Mouse (Mus musculus): ENCODE results near the gene Asb11.

Gene Asb11

DNA sequence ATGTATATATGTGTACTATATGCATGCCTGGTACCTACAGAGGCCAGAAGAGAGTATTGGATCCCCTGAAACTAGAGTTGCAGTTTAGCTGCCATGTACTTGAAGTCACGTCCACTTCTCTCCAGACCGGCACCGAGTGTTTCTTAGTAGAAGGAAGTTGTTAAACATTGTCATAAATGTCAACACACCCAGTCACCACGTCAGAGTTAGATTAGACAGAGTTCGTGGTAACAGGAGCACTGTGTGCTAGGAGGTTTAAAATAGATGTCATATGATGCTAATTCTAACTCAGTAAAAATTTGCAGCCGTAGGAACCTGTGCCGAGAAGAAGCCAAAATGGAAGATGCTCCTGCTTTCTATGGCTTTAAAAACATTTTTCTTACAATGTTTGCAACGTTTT is at the start of gene Asb11:
Asb11 (plus strand) TSS at position 286 of the 400 bp plus-strand sequence.
- DNase-seq, result no peak

DNA sequence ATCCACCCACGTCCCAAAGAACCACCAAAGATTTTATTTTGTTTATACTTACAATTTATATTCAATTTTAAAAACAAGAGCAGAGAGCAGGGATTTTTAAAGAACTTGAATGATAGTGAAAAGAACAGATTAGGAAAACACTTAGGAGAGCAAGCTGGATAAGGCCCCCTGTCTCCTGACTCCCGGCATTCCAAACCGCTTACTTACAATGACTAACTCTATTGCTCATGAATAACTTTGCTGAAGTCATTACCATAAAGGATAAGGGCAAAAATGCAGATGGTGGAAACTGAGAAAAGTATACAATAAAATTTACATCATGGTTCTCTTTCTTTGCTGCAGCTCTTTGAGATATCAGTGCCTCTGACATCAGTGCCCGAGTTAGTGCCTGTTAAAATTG is 42.7 kb upstream of the Asb11 start:
- DNase-seq, result no peak

DNA sequence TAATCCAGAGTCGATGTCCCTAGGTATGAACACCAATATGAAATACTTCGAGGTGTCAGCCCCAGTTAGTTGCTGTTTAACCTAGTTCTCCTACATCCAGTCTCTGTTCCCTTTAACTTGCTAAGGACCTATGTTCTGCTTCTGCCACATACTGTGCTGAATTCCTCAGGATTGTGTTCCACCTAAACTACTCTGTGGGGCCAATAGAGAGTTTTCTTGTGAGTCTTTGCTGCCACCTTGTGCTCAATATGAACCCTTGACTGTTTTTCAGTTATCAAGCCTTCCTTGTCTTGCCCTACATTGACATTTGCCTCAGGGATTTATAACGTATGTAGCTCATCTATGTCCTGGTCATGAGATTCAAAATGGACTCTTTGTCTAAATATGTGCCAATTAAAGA is 38.3 kb upstream of the Asb11 start:
- no peak for DNase-seq

DNA sequence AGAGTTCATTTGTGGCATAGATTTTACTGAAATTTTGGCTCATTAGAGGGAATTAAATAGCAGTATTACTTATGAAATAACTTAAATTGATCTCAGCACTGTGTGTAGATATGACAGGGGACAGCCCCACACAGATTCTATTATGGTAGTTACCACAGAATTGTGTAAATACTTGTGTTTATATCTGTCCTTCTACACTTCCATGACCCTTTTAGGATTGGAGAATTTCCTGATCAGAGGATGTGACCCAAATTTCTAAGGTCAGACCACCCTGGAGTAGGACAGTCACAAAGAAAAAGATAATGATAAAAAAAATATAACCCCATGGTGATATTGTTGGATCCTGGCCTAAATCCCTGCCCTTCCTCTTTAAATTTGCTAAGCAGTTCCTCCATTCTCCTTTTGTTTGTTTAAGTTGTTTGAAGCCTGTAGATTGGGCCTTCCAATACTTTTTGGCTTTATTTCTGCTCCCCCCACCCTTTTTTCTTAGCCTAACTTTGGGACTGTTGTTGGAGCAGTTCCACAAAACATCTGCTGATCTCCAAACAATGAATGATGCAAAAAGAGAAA is 31.6 kb upstream of the Asb11 start:
- DNase-seq, result no peak

DNA sequence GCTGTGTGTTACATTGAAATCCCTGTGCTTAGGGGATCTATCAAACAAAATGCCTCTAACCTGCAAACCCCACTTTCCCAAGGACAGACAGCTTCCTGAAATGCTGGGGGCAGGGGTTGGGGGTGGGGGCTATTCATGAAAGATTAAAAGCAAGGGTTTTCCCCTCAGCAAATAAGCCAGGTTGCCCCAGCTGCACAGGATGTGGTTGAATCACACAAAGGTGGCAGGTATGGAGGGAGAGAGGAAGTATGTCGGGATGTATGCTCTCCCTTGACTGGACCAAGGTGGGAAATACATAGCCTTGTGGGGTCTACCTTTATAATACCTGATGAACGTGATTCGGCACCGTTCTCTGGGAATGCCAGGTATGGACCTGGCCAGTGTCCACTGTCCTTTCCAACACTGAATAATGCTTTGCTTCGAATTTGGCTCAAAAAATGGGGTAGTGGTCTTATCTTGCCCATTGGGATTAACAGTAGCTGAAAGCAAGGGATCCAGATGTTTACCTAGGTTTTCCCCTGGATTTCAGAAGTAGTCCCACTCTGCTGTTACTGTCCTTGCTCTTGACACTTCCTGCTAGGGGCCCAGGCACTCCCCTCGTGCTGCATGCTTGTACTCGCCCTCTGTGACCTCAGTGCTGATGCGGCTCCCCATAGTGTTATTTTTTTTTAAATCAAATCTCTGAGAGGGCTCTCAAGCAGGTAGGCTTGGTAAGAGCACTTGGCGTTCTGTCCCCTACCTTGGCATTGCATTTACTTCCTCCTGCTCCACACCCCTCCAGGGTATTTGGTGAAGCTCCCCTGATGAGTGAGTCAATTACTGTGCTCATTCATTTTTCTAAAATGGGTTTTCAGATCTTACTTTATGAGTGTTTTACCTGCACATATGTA is 30.4 kb upstream of the Asb11 start:
- DNase-seq, result no peak

DNA sequence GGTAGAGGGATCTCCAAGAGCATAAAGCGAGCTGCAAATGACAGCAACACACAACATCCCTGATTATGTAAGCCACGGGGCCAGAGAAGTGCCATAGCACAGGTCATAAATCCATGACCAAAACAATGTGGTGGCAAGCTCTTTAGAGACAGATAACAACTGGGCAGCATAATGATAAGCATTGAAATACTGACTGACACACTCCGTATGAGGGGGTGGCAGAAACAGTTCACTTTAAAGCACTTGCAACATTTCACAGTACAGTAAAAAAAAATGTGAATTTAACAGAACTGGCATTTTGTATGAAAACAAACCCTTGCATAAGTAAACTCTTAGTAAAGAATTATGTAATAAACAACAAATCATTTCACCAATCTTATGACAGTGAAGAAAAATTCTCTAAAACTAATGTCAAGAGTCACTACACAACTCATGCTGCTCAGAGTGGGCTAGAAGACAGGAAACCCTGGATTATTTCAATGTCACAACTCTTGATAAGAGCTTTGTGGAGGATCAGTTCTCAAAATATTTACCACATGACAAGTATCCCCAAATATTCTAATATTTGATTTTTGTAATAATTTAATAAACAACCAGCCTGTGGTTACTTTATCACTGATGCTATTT is 28.4 kb upstream of the Asb11 start:
- DNase-seq, result no peak

DNA sequence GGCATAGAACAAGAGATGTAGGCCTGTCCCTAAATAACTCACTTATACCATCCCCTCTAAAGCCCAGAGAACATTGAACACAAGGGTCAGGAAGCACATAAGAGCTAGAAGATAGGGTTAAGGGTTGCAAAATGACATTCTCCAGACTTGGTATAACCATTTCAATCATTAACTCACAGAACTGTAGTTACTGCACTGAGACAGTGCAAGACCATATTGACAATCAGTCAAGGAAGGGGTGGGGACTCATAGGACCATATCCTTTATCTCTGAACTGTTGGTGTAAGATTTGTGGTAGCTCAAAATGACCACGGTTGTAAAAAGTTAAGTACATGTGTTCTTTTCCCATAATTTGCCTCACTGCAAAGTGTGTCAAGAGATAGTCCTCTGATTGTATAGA is 26.2 kb upstream of the Asb11 start:
- DNase-seq, result no peak

DNA sequence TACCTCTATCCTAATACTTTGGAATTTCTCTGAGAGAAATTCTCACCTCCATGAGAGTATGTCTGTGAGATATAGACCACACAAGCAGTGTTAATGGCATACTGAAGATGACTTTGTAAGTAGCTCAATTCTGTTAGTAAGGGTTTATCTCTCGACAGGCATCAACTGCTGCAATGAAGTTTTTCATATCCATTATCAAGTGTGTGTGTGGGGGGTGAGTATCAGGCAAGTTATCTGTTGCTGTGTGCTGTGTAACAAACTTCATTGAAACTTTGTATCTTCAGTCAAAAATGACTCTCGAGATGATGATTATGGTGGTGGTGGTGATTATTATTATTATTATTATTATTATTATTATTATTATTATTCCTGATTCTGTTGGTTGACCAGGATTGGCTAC is 20.0 kb upstream of the Asb11 start:
- no peak for DNase-seq

DNA sequence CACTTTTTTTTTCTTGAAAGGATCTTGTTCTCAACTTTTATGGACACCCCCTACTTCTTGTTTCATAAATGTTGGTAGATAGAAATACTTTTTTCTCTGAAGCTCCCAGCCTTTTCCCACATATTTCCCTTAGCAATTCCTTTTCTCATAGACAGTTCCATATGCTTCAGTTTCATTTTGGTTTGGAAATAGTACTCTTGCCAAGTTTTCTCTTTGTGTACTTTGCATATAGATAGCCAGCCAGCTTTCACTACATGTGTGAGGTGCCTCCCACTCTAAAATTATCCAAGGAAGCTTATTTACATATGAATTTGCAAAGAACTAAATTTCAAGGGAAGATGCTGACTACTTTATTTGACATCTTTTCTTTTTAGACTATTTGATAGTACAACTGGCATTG is 18.8 kb upstream of the Asb11 start:
- no peak for DNase-seq

DNA sequence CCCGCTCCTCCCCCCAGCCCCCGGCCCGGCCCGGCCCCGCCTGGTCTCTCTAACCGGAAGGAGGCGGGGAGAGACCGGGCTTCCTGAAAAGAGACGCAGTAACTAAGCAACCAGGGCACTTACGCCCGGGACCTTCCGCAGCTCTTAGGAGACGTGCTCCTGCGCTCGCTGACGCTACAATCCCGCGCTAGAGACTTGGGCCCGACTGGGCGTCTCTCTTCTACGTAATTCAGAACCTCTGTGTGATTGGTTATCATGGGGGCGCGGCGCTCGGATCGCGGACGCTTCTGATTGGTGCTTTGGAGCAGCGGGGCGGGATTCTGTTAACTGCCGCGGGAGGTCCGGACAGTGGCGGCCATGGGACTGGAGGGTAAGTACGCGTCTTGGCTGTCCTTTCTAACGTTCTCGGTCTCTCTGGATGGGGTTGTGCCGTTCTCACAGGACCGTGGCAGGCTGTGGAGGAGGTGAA is 17.3 kb upstream of the Asb11 start, which contains the start of gene Piga:
Piga (plus strand) TSS at position 317 of the 469 bp plus-strand sequence.
- DNase-seq, result peak; percentile 93

DNA sequence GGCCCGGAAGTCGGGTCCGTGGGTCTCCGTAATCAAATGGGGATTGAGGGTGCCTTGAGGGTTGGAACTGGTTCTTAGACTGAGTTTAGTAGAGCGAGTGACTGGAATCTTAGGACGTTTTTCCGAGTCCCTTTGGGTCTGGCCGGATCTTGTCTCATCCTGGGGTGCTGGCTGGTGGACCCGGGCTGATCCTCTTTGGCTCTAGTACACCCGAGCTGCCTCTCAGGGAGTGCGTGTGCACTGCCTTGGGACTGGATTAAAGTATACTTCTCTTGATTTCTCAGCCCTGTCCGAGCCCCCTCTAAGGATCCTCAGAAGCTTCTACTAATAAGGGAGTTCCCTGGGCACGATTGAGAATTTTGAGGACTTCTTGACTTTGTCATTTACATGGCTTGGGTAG is 16.8 kb upstream of the Asb11 start:
- DNase-seq, result no peak

DNA sequence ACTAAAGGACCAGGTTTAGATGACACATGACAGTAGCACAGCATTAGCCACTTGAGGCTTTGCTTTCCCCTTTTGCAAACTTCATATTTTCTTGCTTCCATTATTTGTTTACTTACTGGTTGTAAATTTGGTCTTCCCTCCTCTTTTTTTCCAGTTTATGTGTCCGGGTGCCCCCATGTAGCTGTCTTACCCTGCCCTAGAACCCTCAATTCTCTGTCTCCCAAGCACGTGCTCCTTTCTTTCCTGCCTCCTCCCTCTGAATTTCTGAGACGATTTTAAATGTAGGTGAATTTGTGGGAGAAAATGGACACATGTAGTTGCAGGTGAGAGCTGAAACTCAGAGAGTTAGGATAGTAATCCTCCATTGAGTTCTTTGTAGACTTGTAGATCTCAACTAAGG is 16.3 kb upstream of the Asb11 start:
- DNase-seq, result no peak

DNA sequence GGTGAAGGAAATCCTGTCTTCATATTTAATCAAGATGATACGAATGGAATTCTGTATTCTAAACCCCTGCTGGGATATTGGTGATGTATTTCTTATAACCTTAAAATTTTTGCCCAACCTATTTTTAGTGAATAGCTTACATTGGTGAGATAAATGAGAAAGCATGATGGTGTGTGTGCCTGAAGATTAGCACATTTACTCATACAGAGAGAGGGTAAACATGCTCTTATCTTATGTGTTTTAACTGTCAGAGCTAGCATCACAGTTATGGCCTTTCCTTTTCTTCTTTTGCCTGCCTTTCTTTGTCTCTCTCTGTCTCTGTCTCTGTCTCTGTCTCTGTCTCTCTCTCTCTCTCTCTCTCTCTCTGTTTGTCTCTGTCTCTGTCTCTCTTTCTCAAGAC is 12.0 kb upstream of the Asb11 start:
- no peak for DNase-seq

DNA sequence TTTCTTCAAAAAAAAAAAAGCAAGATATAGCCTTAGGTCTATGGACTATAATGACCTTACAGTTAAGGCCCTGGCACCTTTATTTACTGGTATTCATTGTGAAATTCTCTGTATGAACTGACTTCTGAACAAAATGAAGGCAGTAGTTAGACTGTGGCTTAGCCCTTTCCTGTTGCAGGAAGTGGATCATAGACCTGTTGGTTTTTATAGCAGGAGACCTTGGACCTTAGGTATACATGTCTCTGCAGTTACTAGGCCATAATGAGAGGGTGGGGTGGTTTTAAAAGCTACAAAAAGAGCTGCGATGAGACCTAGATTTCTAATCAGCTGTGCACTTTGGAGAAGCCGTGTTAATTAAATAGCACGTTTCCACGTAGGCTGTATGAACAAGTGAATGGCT is 9.5 kb upstream of the Asb11 start:
- DNase-seq, result no peak

DNA sequence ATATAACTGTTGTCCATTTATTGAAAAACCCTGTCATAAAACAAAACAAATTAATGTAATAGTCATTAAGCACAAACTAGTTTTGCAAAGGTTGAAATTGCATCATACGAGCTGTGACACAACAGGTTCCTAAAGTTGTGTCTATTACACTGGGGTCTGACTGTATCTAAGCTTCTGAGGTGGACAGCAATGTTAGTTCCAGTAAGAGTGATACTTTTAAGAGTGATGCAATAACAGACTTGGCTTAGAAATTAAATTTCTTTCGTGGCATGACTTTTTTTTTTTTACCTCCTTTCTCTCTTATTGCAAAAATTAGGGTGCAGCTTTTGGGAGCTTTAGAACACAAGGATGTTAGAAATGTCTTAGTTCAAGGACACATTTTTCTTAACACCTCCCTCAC is 8.6 kb upstream of the Asb11 start:
- no peak for DNase-seq

DNA sequence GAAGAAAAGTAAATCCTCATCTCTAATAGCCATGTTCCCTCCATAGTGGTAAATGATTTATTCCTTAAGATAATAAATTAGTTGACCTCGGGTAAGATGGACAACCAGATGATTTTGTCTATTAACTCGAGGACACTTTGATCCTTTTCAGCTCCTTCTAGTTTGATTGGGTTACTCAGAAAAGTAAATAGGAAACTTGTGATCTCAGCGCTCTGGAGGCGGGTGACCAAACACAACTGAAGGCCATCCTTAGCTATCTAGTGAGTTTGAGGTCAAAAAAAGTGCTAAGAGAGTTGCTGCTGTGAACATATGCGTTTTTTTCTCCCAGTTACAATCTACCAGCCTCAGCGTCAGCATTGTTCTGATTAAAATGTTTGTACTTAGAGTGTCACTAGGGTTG is 6.2 kb upstream of the Asb11 start:
- DNase-seq, result no peak

DNA sequence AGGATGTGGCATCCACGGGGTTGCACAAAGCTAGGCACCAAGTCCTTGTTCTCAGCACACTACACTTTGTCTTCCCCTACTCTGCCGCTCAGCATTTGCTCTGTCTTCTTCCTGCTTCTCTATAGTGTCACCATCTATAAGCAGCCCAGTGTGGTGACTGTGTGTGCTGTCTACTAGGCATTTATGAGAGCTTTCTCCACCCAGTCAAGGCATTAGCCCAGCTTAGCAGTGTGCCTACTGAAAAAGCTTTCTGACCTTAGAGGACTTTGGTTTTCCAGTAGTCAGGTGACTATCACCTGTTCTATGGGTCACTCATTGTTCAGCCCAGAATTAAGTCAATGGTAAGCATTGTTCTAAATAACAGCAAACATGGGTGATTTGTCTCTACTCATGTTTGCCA is 5.7 kb upstream of the Asb11 start:
- DNase-seq, result no peak

DNA sequence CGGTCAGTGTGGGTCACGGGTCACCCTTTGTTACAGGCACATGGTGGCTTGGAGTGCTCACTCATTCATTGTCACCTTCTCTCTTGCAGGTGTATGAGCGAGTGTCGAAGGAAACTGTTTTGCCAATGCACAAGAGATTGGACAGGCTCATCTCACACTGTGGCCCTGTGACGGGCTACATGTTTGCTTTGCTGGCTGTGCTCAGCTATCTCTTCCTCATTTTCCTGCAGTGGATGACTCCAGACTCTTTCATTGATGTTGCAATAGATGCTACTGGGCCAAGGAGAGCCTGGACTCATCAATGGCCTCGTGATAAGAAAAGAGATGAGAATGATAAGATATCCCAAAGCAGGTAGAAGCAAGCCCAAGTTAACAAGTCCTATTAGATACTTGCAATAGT is 5.3 kb upstream of the Asb11 start:
- no peak for DNase-seq

DNA sequence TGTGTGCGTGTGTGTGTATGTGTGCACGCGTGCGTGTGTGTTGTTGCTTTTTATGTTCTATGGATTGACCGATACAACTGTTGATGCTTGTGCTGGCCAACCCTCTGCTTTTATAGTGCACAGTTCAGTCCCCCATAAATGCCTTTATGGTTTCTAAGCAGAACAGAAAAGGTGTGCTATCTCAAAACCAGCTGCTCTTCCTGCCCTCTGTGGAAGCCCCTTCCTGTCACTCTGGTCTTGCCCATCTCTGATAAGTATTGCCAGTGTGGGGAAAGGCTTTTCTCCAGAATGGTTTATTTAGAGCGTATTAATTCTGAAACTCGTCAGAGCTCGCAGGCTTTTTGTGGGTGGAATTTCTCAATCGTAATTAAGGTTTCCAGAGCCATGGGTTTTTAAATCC is 4.1 kb upstream of the Asb11 start:
- no peak for DNase-seq

DNA sequence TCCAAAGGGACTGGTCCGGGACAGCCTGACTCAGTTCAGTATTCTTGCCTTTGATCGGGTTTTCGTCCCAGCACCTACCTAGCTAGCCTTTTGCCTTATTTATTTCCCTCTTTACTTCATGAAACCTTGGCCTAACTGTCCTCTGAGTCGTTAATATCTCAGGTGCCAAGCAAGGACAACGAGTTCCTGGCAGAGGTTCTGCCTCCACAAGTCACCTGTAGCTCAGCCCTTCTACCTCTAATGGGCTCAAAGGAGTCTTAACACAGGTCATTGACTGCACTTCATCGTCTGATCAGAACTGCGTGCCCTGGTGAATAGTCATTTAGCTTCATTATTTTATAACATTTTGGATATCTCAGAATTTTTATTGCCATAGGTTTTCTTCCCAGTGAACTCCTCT is 2.7 kb downstream of the Asb11 start:
- no peak for DNase-seq

DNA sequence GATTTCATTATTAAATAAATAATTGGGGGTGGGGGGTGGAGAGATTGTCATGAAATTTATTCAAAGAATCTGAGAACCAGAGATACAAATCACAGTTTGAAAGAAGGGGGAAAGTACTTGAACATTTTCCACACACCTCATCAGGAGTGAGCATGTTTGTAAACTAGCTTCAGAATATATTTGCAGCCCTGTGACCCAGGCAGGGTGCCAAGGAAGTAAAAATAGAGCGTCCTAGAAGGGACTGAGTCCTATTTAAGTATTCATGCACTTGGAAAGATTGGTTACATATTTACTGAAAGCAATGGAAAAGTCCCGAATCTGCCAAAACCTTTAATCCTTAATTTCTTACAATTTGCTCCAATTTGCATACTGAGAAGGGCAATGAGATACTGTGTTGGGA is 3.3 kb downstream of the Asb11 start:
- DNase-seq, result no peak

DNA sequence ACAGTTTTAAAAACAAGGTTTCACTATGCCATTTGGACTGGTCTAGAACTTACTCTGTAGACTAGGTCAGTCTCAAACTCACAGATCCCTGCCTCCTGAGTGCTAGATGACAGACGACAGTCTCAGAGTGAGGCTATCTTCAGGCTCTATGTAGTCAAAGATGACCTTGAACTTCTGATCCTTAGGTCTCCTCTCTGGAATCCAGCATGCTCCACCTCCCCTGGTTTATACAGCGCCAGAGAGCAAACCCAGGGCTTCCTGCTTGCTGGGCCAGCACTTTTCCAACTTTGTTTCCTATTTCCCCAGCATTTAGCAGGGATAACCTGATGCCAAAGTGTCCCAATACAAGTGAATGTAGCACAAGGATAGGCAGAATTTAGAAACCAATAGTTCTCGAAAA is 3.9 kb downstream of the Asb11 start:
- no peak for DNase-seq

DNA sequence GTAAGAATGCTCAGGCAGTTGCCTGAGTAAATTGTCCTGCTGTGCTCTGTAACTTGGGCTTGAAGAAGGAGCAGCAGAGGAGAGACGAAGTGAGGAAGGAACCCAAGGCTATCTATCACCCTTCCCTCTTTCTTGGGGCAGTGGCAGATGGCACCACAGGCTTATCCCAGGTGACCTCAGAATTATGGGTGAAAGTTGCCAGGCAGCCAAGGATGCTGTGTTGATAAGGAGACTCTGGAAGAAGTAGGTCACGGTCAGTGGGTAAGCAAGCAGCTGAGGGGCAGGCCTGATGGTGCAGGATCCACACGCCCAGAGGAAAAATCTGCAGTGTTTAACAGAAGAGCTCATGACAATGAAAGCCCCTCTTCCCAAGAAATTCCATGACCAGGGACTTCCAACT is 4.5 kb downstream of the Asb11 start:
- no peak for DNase-seq

DNA sequence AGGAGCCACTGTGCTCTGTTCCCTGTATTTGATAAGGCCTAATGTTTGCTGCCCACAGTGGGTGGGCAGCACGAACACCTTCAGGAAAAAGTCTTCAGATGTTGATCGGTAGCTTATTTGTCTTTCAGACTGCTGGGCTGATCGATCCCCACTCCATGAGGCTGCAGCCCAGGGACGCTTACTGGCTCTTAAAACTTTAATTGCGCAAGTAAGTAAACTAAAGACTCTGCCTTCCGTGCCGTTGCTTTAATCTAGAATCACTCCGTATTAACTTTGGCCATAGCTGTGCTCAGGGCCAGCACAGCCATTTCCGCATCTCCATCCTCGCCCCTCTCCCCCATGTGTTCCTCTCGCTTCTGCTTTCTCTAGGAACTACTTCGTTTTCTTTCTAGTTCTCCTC is 8.8 kb downstream of the Asb11 start:
- no peak for DNase-seq
